8 mouse cellular contexts compared by ENCODE assay signal in genomic region chr3:138645320-138645719, GRCm38 (mm10).
DNase-seq lines count a peak whose midpoint lies in the region; ATAC-seq and TF ChIP-seq lines count a peak whose summit lies in the region.

No protein-coding gene starts in this region.

- H3K36me3 ChIP-seq in hindbrain, embryonic 14.5 days (replicated peaks; ENCODE audit: control insufficient read depth, insufficient read depth) = no peaks in the 10 kb centered on the region
- H3K36me3 ChIP-seq in myocyte (ENCODE audit: control insufficient read depth, insufficient read depth) = no peaks in the 10 kb centered on the region

- ATAC-seq in hindbrain, embryonic 14.5 days (ENCODE audit: low FRiP score) = no peak
- no peak for ATAC-seq in megakaryocyte progenitor cell, adult 5-6 weeks (replicated peaks; ENCODE audit: poor library complexity)

- peaks cover 12% of the 10 kb centered on the region for H3K4me1 ChIP-seq in hindbrain, embryonic 14.5 days (replicated peaks; ENCODE audit: control insufficient read depth, insufficient read depth, low read length)

- no peaks in the 10 kb centered on the region for H3K9me3 ChIP-seq in hindbrain, embryonic 14.5 days (ENCODE audit: control insufficient read depth, low read length)

- no peak for TF ChIP-seq POLR2A in myocyte (IDR thresholded peaks at IDR 0.05; ENCODE audit: insufficient read length, low read depth)

- intact Hi-C loops in left cerebral cortex, postnatal 4 days (cut with DNase I) = loop anchor here (10.0 kb wide), 1 partner anchor 259 kb away; no protein-coding TSS in a partner anchor

- H3K9ac ChIP-seq in hindbrain, embryonic 14.5 days = no peak overlapping the region

- no peak overlapping the region for H3K4me2 ChIP-seq in hindbrain, embryonic 14.5 days (replicated peaks)
- H3K4me2 ChIP-seq in myocyte (ENCODE audit: low read depth) = peak overlapping the region; percentile 55

- H3K4me3 ChIP-seq in hindbrain, embryonic 14.5 days (replicated peaks; ENCODE audit: low read length) = no peak overlapping the region
- H3K4me3 ChIP-seq in myocyte = no peak overlapping the region

- no peaks in the 10 kb centered on the region for H3K79me2 ChIP-seq in myocyte (ENCODE audit: control insufficient read depth, insufficient read depth)

- peak; percentile 9 for DNase-seq in gastrocnemius, adult 18-20 months (ENCODE audit: low spot score)
- DNase-seq in gastrocnemius, adult 8-10 months (ENCODE audit: low spot score in 2 of 2) = no peak
- DNase-seq in cerebellum, adult 8-10 months = peak; percentile 23
- peak; percentile 71 for DNase-seq in forelimb bud, embryonic 11.5 days (ENCODE audit: low read depth, low spot score)
- peak; percentile 49 for DNase-seq in hindbrain, embryonic 14.5 days (ENCODE audit: low spot score)
- peak; percentile 53 for DNase-seq in left cerebral cortex, postnatal 4 days

- WGBS in hindbrain, embryonic 14.5 days = 7% methylated on average over 3 of the region's 3 CpGs

- no peaks in the 10 kb centered on the region for H3K27me3 ChIP-seq in hindbrain, embryonic 14.5 days (ENCODE audit: control insufficient read depth, insufficient read depth, low read length)
- H3K27me3 ChIP-seq in myocyte (ENCODE audit: control insufficient read depth, insufficient read depth, insufficient read length) = no peaks in the 10 kb centered on the region

- no peak overlapping the region for H3ac ChIP-seq in myocyte (ENCODE audit: control insufficient read depth, insufficient read length)

- H3K27ac ChIP-seq in hindbrain, embryonic 14.5 days = no peak overlapping the region

TF ChIP-seq in myocyte, 11 proteins besides CTCF, POLR2A, EP300 and RAD21:
- TF ChIP-seq SRF (IDR thresholded peaks at IDR 0.05; ENCODE audit: control insufficient read depth, insufficient read length, low read depth) (no peak), MAX (IDR thresholded peaks at IDR 0.05; ENCODE audit: low read depth) (no peak), TCF12 (IDR thresholded peaks at IDR 0.05; ENCODE audit: insufficient read depth, poor library complexity, severe bottlenecking) (peak; percentile 37), TCF3 (IDR thresholded peaks at IDR 0.05; ENCODE audit: insufficient read length, low read depth) (no peak), MYOD1 (IDR thresholded peaks at IDR 0.05; ENCODE audit: control insufficient read depth in 1 of 3, insufficient read length in 2 of 3, low read depth in 2 of 3) (peak; percentile 45 to 81 (median 68)), USF1 (IDR thresholded peaks at IDR 0.05; ENCODE audit: low read depth) (no peak), MYOG (IDR thresholded peaks at IDR 0.05; ENCODE audit: control insufficient read depth in 1 of 3, insufficient read depth in 1 of 3, insufficient read length in 2 of 3, low read depth in 2 of 3) (peak in 1 of 3 experiments; percentile 2)

Comparison
In these comparisons a context has a peak if more than half of its experiments do, and no peak if none do; other contexts are left out.
1. DNase-seq: peak in gastrocnemius, adult 18-20 months (single experiment), cerebellum, adult 8-10 months (single experiment), forelimb bud, embryonic 11.5 days (single experiment), hindbrain, embryonic 14.5 days (single experiment) and left cerebral cortex, postnatal 4 days (single experiment); none in gastrocnemius, adult 8-10 months (0 of 2).